Mouse (Mus musculus): Measurements from ENCODE around the gene Wwox. TPM values are rescaled to one million over a fixed set of nuclear protein-coding genes. Genes with fewer than 3 reads are reported as not detected.

Wwox gene
- total and polyA plus RNA-seq, 3 experiments, result 7.8 to 11.5 (median 9.1) TPM

- no peak for DNase-seq (ENCODE audit: extremely low read depth)
- dilution Hi-C loops (cut with MboI; ENCODE audit: extremely low pct_ligation_motif_present, extremely low pct_unique_long_range_greater_than_20kb, low sequenced_read_pairs), result no loop called here
Measured at GRCm38 (mm10) chr8:114958437-114959107, 519.1 kb downstream of the Wwox start.

DNA sequence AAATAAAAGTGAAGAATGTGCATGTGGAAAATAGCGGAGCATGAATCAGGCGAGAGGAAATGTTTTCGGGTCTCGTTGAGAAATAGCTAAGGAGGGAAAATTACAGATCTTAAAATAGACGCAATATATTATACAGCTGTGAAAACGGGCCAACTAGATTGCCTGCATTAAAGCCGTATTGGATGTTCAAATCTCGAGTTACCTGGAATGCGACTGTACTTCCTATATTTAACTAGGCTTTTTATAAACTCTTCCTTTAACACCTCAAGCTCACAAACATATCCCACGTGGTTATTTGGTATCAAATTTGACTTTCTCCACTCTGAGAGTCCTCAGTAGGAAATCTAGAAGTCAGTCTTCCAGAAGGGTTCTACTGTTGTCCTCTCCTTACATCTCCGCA lies 520.0 kb downstream of the Wwox start:
- H3K4me2 ChIP-seq (ENCODE audit: insufficient read depth, low read depth, poor library complexity, severe bottlenecking), result no peak overlapping the region
- no peak for DNase-seq (ENCODE audit: extremely low read depth)
- TF ChIP-seq TBP (conservative IDR thresholded peaks at IDR 0.05; ENCODE audit: low read depth, low read length) (no peak), GABPA (IDR thresholded peaks at IDR 0.05; ENCODE audit: insufficient replicate concordance, low read depth, low read length) (no peak), ETS1 (conservative IDR thresholded peaks at IDR 0.05; ENCODE audit: low read depth, low read length) (no peak), SIN3A (IDR thresholded peaks at IDR 0.05; ENCODE audit: low read length) (no peak)
- H3K4me1 ChIP-seq (ENCODE audit: control insufficient read depth in 1 of 2, insufficient read depth in 2 of 2), result peaks cover 0 to 6% of the 10 kb centered on the region in 2 experiments; a peak in 1 of 4 replicates
- H3K4me3 ChIP-seq (replicated peaks in 1 of 3; ENCODE audit: low read depth in 2 of 3, low read length in 2 of 3, poor library complexity in 1 of 3), result no peak overlapping the region
- in situ Hi-C loops (cut with MboI; ENCODE audit: low pct_ligation_motif_present, low pct_unique_long_range_greater_than_20kb, low sequenced_read_pairs), result no loop called here
- no peaks in the 10 kb centered on the region for H3K9me3 ChIP-seq (replicated peaks; ENCODE audit: low read length)
- H3K27ac ChIP-seq (ENCODE audit: insufficient read depth, low read depth), result no peak overlapping the region
- dilution Hi-C loops (cut with MboI; ENCODE audit: extremely low pct_ligation_motif_present, extremely low pct_unique_long_range_greater_than_20kb, low sequenced_read_pairs), result no loop called here
- H3K27me3 ChIP-seq (replicated peaks), result no peaks in the 10 kb centered on the region
- no peak overlapping the region for H3K9ac ChIP-seq (ENCODE audit: insufficient read depth, low read depth)
- no peaks in the 10 kb centered on the region for H3K79me2 ChIP-seq (replicated peaks; ENCODE audit: control insufficient read depth, extremely low read depth, insufficient read depth, poor library complexity, severe bottlenecking)
- no peaks in the 10 kb centered on the region for H3K36me3 ChIP-seq (replicated peaks in 1 of 2; ENCODE audit: control insufficient read depth in 1 of 2, insufficient read depth in 1 of 2, low read length in 1 of 2)

More at GRCm38 (mm10) chr8:114958437-114959107, 519.1 kb downstream of the Wwox start:
- no peak overlapping the region for H3K4me2 ChIP-seq (ENCODE audit: insufficient read depth, low read depth, poor library complexity, severe bottlenecking)
- no peaks in the 10 kb centered on the region for H3K79me2 ChIP-seq (replicated peaks; ENCODE audit: control insufficient read depth, extremely low read depth, insufficient read depth, poor library complexity, severe bottlenecking)
- in situ Hi-C loops (cut with MboI; ENCODE audit: low pct_ligation_motif_present, low pct_unique_long_range_greater_than_20kb, low sequenced_read_pairs), result no loop called here
- no peak for TF ChIP-seq CHD2 (IDR thresholded peaks at IDR 0.05; ENCODE audit: low read length)
- TF ChIP-seq PAX5 (IDR thresholded peaks at IDR 0.05; ENCODE audit: low read length), result no peak
- TF ChIP-seq USF2 (conservative IDR thresholded peaks at IDR 0.05; ENCODE audit: low read depth, low read length), result no peak
- TF ChIP-seq E2F4 (IDR thresholded peaks at IDR 0.05; ENCODE audit: insufficient replicate concordance, low read depth, low read length), result no peak
- no peak for TF ChIP-seq TCF12 (IDR thresholded peaks at IDR 0.05; ENCODE audit: low read depth, low read length)
- peaks cover 0 to 6% of the 10 kb centered on the region in 2 experiments; a peak in 1 of 4 replicates for H3K4me1 ChIP-seq (ENCODE audit: control insufficient read depth in 1 of 2, insufficient read depth in 2 of 2)
- H3K9ac ChIP-seq (ENCODE audit: insufficient read depth, low read depth), result no peak overlapping the region
- no peaks in the 10 kb centered on the region for H3K36me3 ChIP-seq (replicated peaks in 1 of 2; ENCODE audit: control insufficient read depth in 1 of 2, insufficient read depth in 1 of 2, low read length in 1 of 2)
- no peak overlapping the region for H3K27ac ChIP-seq (ENCODE audit: insufficient read depth, low read depth)
- no peaks in the 10 kb centered on the region for H3K27me3 ChIP-seq (replicated peaks)
- H3K4me3 ChIP-seq (replicated peaks in 1 of 3; ENCODE audit: low read depth in 2 of 3, low read length in 2 of 3, poor library complexity in 1 of 3), result no peak overlapping the region
- no peaks in the 10 kb centered on the region for H3K9me3 ChIP-seq (replicated peaks; ENCODE audit: low read length)

DNA sequence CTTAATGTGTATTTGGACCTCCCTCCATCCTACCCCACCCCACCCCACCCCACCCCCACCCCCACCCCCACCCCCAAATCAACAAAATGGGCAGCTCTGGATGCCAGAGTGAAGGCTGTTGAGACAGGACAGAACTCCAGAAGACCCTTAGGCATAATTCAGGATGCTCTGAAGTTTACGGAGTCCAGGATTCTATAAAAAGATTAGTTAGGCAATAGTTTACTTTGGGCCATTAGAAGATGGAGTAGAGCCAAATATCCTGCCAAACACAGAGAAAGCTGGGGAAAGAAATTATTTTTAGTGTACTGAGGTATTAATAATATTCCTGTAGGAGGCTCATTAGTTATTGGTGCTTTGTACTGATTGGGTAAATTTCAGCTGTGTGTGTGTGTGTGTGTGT lies 523.0 kb downstream of the Wwox start:
- Histone ChIP-seq H3K79me2 (replicated peaks; ENCODE audit: control insufficient read depth, extremely low read depth, insufficient read depth, poor library complexity, severe bottlenecking) (no peaks in the 10 kb centered on the region), H3K4me2 (ENCODE audit: insufficient read depth, low read depth, poor library complexity, severe bottlenecking) (no peak overlapping the region), H3K9me3 (replicated peaks; ENCODE audit: low read length) (peaks cover 3% of the 10 kb centered on the region), H3K9ac (ENCODE audit: insufficient read depth, low read depth) (no peak overlapping the region), H3K4me1 (ENCODE audit: control insufficient read depth in 1 of 2, insufficient read depth in 2 of 2) (peaks cover 0 to 6% of the 10 kb centered on the region in 2 experiments; a peak in 1 of 4 replicates), H3K36me3 (replicated peaks in 1 of 2; ENCODE audit: control insufficient read depth in 1 of 2, insufficient read depth in 1 of 2, low read length in 1 of 2) (no peaks in the 10 kb centered on the region), H3K27me3 (replicated peaks) (no peaks in the 10 kb centered on the region), H3K4me3 (replicated peaks in 1 of 3; ENCODE audit: low read depth in 2 of 3, low read length in 2 of 3, poor library complexity in 1 of 3) (no peak overlapping the region), H3K27ac (ENCODE audit: insufficient read depth, low read depth) (no peak overlapping the region)
- no peak for DNase-seq (ENCODE audit: extremely low read depth)
- TF ChIP-seq EP300 (IDR thresholded peaks at IDR 0.05; ENCODE audit: low read length) (no peak), NELFE (IDR thresholded peaks at IDR 0.05; ENCODE audit: low read depth, low read length) (no peak), NRF1 (IDR thresholded peaks at IDR 0.05; ENCODE audit: low read depth, low read length) (no peak), UBTF (IDR thresholded peaks at IDR 0.05; ENCODE audit: low read depth, low read length) (no peak), ZKSCAN1 (IDR thresholded peaks at IDR 0.05; ENCODE audit: borderline replicate concordance, low read depth, low read length) (no peak), ZMIZ1 (IDR thresholded peaks at IDR 0.05; ENCODE audit: low read depth, low read length) (no peak), MAX (IDR thresholded peaks at IDR 0.05; ENCODE audit: low read length) (no peak), PAX5 (IDR thresholded peaks at IDR 0.05; ENCODE audit: low read length) (no peak), KAT2A (IDR thresholded peaks at IDR 0.05; ENCODE audit: insufficient replicate concordance, low read length) (no peak), RAD21 (IDR thresholded peaks at IDR 0.05; ENCODE audit: low read depth, low read length) (no peak), MAZ (IDR thresholded peaks at IDR 0.05; ENCODE audit: low read depth, low read length) (no peak), JUN (IDR thresholded peaks at IDR 0.05; ENCODE audit: insufficient read depth, low read depth, low read length) (no peak), TBP (conservative IDR thresholded peaks at IDR 0.05; ENCODE audit: low read depth, low read length) (no peak), MEF2A (IDR thresholded peaks at IDR 0.05; ENCODE audit: borderline replicate concordance, low read depth, low read length) (no peak), ETS1 (conservative IDR thresholded peaks at IDR 0.05; ENCODE audit: low read depth, low read length) (no peak), MYC (IDR thresholded peaks at IDR 0.05; ENCODE audit: low read depth, low read length) (no peak), RCOR1 (conservative IDR thresholded peaks at IDR 0.05; ENCODE audit: low read depth, low read length) (no peak)
- dilution Hi-C loops (cut with MboI; ENCODE audit: extremely low pct_ligation_motif_present, extremely low pct_unique_long_range_greater_than_20kb, low sequenced_read_pairs) (no loop called here), in situ Hi-C loops (cut with MboI; ENCODE audit: low pct_ligation_motif_present, low pct_unique_long_range_greater_than_20kb, low sequenced_read_pairs) (loop anchor here (10.0 kb wide), 1 partner anchor 78 kb away; no protein-coding TSS in a partner anchor)
